8 mouse cellular contexts compared by ENCODE assay signal in genomic region chr15:101315832-101316231, GRCm38 (mm10). TPM values are rescaled to one million over a fixed set of nuclear protein-coding genes. Genes with fewer than 3 reads are reported as not detected.
DNase-seq lines count a peak whose midpoint lies in the region; ATAC-seq and TF ChIP-seq lines count a peak whose summit lies in the region.

No protein-coding gene starts in this region.

- intact Hi-C loops in left cerebral cortex, postnatal 36 days (cut with DNase I), result loop anchor here (2.0 to 5.0 kb wide), 2 partner anchors 75 to 94 kb away; partner anchors contain the start of gene Grasp

- H3K4me3 ChIP-seq in intestine, postnatal 0 days (ENCODE audit: low read depth, low read length), result peak overlapping the region; percentile 25; the same call in 1 of the 2 replicates
- peak overlapping the region; percentile 20; the same call in 1 of the 2 replicates for H3K4me3 ChIP-seq in midbrain, embryonic 10.5 days

- ATAC-seq in granulocyte monocyte progenitor cell, adult 5-6 weeks (replicated peaks; ENCODE audit: poor library complexity, severe bottlenecking), result peak; percentile 69
- ATAC-seq in intestine, postnatal 0 days, result peak; percentile 60; the same call in 1 of the 2 replicates

- H3K9me3 ChIP-seq in intestine, postnatal 0 days (ENCODE audit: control insufficient read depth), result no peaks in the 10 kb centered on the region
- H3K9me3 ChIP-seq in midbrain, embryonic 10.5 days (replicated peaks), result no peaks in the 10 kb centered on the region

- H3K27me3 ChIP-seq in intestine, postnatal 0 days (replicated peaks; ENCODE audit: control insufficient read depth, insufficient read depth, low read length), result no peaks in the 10 kb centered on the region
- 0 out of 2 replicates have a peak, but pooled peaks cover 12% of the 10 kb centered on the region for H3K27me3 ChIP-seq in midbrain, embryonic 10.5 days (ENCODE audit: low read depth, poor library complexity, severe bottlenecking)

- no peaks in the 10 kb centered on the region for H3K36me3 ChIP-seq in intestine, postnatal 0 days (ENCODE audit: control insufficient read depth, insufficient read depth)
- no peaks in the 10 kb centered on the region for H3K36me3 ChIP-seq in midbrain, embryonic 10.5 days

- peak; percentile 93 for DNase-seq in adrenal gland, postnatal 10 days
- peak; percentile 86 for DNase-seq in embryo, embryonic 9.5 days (ENCODE audit: extremely low spot score)
- peak; percentile 89 to 90 for DNase-seq in left cerebral cortex, postnatal 36 days (ENCODE audit: low spot score in 2 of 2)
- DNase-seq in midbrain, embryonic 10.5 days (ENCODE audit: low spot score), result peak; percentile 87
- DNase-seq in right cerebral cortex, postnatal 36 days (ENCODE audit: low spot score in 2 of 2), result peak; percentile 90 to 93
- peak; percentile 88 to 90 for DNase-seq in urinary bladder, postnatal 4 days (ENCODE audit: low spot score in 2 of 2)

- H3K4me2 ChIP-seq in intestine, postnatal 0 days (replicated peaks; ENCODE audit: low read depth), result peak overlapping the region; percentile 63

- H3K9ac ChIP-seq in intestine, postnatal 0 days (ENCODE audit: low read depth, low read length), result no peak overlapping the region

- WGBS in intestine, postnatal 0 days, result 2% methylated on average over 11 of the region's 11 CpGs
- 5% methylated on average over 11 of the region's 11 CpGs for WGBS in midbrain, embryonic 10.5 days

- peak; percentile 96 for TF ChIP-seq CTCF in intestine, postnatal 0 days (IDR thresholded peaks at IDR 0.05; ENCODE audit: low read depth)

- no peaks in the 10 kb centered on the region for H3K4me1 ChIP-seq in intestine, postnatal 0 days (replicated peaks; ENCODE audit: control insufficient read depth, insufficient read depth, low read length)
- H3K4me1 ChIP-seq in midbrain, embryonic 10.5 days, result peaks cover 15% of the 10 kb centered on the region

- no peak overlapping the region for H3K27ac ChIP-seq in intestine, postnatal 0 days (ENCODE audit: low read depth, low read length)
- peak overlapping the region; percentile 47; the same call in 1 of the 2 replicates for H3K27ac ChIP-seq in midbrain, embryonic 10.5 days (replicated peaks)

RNA-seq across cellular contexts. Expression of gene 6030408B16Rik, which starts 22.8 kb away (rescaled TPM):
- total RNA-seq in adrenal gland, postnatal 10 days (2021), result 1 to 10 TPM; 1.0 to 2.4 TPM
- total RNA-seq in granulocyte monocyte progenitor cell, adult 5-6 weeks (2014; fragmentation: Nextera tagmentation), result 0.60 TPM in 1 of 2 replicates, not detected in the other
- total RNA-seq in granulocyte monocyte progenitor cell, adult 5-6 weeks (2017), result 0.86 TPM in 1 of 2 replicates, not detected in the other
- polyA plus RNA-seq in intestine, postnatal 0 days (2015; fragmentation: Nextera tagmentation; extraction: Ambion mirVana), result 0.48 and 0.77 TPM in 2 replicates
- total RNA-seq in left cerebral cortex, postnatal 36 days (2021), result under 1 TPM; 0.27 to 0.37 TPM
- polyA plus RNA-seq in midbrain, embryonic 10.5 days (2016; fragmentation: Nextera tagmentation; extraction: Ambion mirVana), result 0.06 and 0.22 TPM in 2 replicates

RNA-seq across cellular contexts. Expression of gene Atg101, which starts 31.8 kb away (rescaled TPM):
- total RNA-seq in adrenal gland, postnatal 10 days (2021), result 100 to 1,000 TPM in 1 of 2 experiments, 10 to 100 TPM in 1; 36.6 to 103 TPM
- total RNA-seq in granulocyte monocyte progenitor cell, adult 5-6 weeks (2014; fragmentation: Nextera tagmentation), result 35.3 and 36.0 TPM in 2 replicates
- 51.9 and 60.6 TPM in 2 replicates for total RNA-seq in granulocyte monocyte progenitor cell, adult 5-6 weeks (2017)
- polyA plus RNA-seq in intestine, postnatal 0 days (2015; fragmentation: Nextera tagmentation; extraction: Ambion mirVana), result 46.5 and 50.9 TPM in 2 replicates
- 10 to 100 TPM; 43.5 to 45.5 TPM for total RNA-seq in left cerebral cortex, postnatal 36 days (2021)
- 80.8 TPM in 2 replicates for polyA plus RNA-seq in midbrain, embryonic 10.5 days (2016; fragmentation: Nextera tagmentation; extraction: Ambion mirVana)

RNA-seq across cellular contexts. Expression of gene Krt80, which starts 54.1 kb away (rescaled TPM):
- total RNA-seq in adrenal gland, postnatal 10 days (2021), result under 1 TPM; 0.75 to 0.76 TPM
- total RNA-seq in granulocyte monocyte progenitor cell, adult 5-6 weeks (2014; fragmentation: Nextera tagmentation), result 3.2 and 4.2 TPM in 2 replicates
- 1.2 and 1.3 TPM in 2 replicates for total RNA-seq in granulocyte monocyte progenitor cell, adult 5-6 weeks (2017)
- polyA plus RNA-seq in intestine, postnatal 0 days (2015; fragmentation: Nextera tagmentation; extraction: Ambion mirVana), result 0.40 and 0.61 TPM in 2 replicates
- 1 to 10 TPM; 3.4 to 6.1 TPM for total RNA-seq in left cerebral cortex, postnatal 36 days (2021)
- polyA plus RNA-seq in midbrain, embryonic 10.5 days (2016; fragmentation: Nextera tagmentation; extraction: Ambion mirVana), result 0.06 TPM in 1 of 2 replicates, not detected in the other
